Mouse (Mus musculus): ENCODE measurements at regions not wholly inside any gene's neighbourhood (a gene's known extent, or its start where the extent isn't known, plus 50 kb on each side); places are given as distances from the start of the nearest gene placed in this dataset.

DNA sequence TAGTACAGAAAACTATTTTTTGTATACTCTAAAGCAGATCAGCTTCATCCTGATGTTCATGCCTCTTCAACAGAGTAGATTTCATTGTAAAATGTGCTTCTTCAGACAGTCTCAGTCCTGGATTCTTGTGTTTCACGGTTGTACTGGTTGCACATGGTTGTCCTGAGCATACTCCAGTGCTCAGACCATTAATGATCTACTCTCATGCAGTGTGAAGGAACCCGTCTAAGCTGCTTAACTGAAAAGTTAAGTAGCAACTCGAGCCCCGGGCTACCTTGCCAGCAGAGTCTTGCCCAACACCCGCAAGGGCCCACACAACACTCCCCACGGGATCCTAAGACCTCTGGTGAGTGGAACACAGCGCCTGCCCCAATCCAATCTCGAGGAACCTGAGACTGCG is 380.3 kb upstream of the Fbxo33 start:
- DNase-seq (ENCODE audit: low read depth, low spot score): no peak

DNA sequence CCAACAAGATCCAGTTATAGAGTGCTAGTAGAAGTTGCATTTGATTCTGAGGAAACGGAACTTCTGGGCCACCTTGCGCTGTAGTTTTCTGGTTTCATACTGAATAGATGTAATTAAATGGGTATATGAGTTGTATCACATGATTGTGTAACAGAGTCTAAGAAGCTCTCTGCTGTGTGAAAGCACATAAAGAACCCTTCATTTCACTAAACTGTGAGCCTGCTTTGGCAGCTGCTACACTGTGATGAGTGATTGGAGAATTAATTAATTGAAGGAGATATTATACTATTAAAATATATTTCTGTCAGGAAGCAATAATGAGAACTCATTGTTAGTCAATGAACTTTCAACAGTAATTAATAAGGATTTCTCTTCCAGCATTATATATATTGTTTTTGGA is 369.8 kb upstream of the Fbxo33 start:
- no peak for DNase-seq (ENCODE audit: low read depth, low spot score)

DNA sequence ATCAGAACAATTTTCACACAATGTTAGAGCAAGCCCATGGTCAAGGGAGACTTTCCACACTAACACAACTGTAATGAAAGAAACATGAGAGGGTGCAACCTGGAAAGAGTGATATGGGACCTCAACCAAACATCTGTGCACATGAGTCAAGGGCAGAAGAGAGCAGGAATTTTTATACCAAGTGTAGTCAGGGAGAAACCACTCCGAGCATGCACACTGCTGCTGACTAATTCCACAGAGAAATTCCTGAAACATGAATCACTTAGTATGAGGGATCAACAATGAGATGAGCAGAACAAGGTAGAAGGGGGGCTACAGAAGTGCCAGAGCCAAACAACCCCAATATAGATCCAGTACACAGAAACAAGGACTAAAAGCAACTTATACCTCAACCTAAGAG is 363.1 kb upstream of the Fbxo33 start:
- DNase-seq (ENCODE audit: low read depth, low spot score): no peak

DNA sequence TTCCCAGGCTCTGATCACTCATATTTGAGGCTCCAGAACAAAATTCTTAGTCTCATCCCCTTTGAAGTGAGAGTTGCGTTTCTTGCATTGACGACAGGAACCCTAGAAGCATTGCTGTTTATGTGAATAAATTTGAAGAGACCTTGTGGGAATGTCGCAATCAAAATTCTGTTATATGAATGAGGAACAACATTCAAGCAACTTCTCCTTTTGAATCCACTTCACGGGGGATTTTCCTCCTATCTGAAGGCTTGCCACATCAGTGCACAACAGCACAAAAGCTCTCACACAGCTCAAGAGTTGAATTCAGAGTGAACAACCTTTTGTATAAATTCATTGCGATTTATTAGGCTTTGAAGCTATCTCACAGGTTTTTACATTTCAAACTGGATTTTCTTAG is 360.2 kb upstream of the Fbxo33 start:
- DNase-seq (ENCODE audit: low read depth, low spot score): no peak

DNA sequence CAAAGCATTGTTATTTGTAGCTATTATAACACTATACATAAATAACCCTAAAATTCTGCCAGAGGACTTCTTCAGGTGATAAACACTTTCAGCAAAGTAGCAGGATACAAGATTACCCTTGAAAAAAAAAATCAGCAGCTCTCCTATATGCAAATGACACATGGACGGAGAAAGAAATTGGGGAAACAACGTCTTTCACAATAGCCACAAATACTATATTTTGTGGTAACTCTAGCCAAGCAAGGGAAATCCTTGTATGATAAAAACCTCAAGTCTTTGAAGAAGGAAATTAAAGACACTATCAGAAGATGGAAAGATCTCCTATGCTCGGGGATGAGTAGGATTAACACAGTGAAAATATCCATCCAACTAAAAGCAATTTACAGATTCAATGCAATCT is 344.4 kb upstream of the Fbxo33 start:
- no peak for DNase-seq (ENCODE audit: low read depth, low spot score)

DNA sequence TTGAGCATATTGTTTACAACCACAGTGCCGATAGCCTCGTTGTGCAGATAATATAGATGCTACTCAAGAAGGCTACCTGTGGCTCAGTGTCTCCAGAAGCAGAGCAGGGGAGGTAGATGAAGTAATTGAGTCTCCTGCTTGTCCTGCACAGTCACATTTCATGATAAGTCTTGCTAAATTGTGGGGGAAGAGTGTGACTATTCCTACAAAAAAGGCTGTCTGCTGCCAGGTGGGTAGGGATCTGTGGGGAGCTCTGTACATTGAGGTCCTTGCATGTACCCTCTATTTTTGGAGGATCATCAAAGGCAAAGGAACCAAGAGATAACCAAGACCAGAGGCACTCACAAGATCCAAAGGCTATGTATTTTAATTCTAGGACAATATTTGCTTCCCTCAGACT is 320.3 kb upstream of the Fbxo33 start:
- no peak for DNase-seq (ENCODE audit: low read depth, low spot score)

DNA sequence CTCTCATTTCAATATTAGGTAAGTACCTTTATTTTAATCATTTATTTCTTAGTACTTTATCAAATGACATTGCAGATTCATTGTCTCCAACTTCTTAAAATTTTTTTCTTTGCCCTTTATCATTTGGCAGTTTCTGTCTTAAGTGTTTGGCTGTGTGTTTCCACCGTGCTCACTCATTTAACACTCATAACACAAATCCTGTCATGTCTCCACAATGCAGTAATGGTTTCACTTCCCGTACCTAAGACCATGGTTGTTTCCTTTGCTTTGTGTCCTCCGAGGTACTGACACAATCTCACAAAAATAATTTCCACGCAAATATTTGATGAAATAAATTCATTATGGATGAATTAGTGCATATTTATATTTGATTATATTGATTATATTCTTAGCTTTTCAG is 311.0 kb upstream of the Fbxo33 start:
- no peak for DNase-seq (ENCODE audit: low read depth, low spot score)

DNA sequence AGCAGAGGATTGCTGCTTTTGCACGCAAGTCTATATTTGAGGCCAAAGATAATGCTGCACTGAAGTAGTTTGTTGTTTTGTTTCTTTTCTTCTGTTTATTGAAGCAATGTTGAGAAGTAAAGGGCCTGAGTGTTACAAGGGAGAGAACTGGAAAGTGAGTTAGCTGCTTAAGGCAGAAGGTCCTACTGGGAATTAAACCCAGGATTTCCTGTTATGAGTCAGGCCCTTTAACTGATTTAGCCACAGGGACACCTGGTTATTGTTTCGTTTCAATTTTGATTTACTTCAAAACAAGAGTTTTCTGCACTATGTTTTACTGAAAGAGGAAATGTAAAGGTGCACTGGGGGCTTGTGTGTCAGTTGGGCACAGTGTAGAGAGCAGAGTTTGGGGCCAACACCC is 303.8 kb upstream of the Fbxo33 start:
- DNase-seq (ENCODE audit: low read depth, low spot score): no peak

DNA sequence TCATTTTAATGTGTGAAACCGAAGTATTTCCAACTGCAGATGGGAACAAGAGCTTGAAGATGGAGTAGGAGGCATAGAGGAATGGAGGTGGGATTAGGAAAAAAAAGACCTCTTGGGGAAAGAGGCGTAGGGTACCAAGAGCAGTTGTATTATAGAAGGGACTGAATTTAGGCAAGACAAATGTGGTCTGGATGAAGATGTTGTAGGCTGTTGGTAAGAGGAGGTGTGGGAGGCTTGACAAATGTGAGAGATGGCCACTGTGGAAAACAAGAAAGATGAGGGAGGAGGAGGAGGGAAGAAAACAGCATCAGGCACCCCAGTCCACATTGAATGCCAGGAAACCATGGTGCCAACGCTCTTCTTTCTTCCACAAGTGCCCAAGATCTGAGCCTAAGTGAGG is 302.4 kb upstream of the Fbxo33 start:
- no peak for DNase-seq (ENCODE audit: low read depth, low spot score)

DNA sequence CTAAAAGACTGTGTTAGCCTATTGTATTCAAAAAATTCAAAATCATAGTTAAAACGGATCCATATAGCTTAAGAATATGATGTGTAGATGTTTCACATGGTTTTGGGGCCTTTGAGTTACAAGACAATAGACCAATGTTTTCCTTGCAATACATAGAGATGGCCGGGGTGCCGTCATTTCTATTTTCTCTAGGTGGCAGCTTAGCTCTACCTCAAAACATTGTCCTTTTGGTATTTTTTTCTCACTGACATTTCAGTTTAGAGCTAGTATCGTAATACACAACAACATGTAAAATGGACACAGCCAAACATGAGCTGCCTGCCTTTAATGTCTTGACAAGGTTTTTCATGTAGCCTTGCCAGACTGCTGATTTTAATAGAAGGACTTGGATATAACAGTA is 290.3 kb upstream of the Fbxo33 start:
- DNase-seq (ENCODE audit: low read depth, low spot score): no peak

DNA sequence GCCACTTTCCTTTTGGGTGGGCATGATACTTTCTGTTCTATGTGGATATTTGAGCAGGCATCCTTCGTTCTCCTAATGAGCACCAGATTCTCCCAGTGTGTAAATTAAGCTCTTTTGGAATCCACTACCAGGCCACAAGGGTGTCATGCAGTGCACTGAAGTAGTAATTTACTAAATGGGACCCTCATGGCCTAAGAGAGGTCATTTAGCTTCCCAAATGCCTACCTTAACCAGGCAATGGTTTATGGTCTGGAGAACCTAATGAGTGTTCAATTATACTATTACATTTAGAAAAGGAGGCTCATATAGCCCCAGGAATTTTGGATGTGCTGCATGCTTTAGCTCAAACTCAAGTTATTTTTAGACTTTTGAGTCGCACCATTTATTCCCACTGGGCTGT is 289.6 kb upstream of the Fbxo33 start:
- no peak for DNase-seq (ENCODE audit: low read depth, low spot score)

DNA sequence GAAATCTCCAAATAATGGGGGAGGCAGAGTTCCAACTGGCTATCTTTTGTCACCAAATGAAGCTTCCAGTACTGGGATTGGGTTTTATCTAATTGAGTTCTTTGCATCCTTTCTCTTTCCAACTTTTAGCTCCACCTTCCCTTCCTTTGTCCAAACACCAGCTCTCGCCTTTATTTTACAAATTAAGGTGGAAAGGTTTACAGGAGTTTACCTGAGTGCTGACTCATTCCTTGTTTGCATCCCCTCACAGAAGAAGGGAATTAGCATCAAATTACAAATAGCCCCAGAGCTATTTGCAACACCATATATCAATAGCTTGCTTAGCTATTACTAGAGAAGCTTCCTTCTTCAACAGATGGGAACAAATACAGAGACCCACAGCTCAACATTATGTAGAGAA is 287.9 kb upstream of the Fbxo33 start:
- DNase-seq (ENCODE audit: low read depth, low spot score): peak; percentile 95

DNA sequence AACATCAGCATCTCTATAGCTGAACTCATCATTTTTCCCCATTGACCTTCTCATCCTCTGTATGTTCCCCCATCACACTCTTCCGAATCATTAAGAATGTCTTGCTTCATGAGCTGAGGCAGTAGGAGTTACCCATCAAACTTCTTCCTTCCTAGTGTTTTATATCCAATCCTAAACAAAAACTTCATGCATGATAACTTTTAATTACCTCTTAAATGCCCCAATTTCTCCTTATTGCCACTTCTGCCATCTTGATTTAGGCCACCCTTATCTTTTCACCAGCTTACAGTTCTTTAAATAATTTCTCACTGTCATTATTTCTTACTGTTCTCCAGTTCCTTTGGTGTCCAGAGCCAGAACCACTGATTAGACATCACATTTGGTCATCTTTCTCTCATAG is 277.9 kb upstream of the Fbxo33 start:
- no peak for DNase-seq (ENCODE audit: low read depth, low spot score)

DNA sequence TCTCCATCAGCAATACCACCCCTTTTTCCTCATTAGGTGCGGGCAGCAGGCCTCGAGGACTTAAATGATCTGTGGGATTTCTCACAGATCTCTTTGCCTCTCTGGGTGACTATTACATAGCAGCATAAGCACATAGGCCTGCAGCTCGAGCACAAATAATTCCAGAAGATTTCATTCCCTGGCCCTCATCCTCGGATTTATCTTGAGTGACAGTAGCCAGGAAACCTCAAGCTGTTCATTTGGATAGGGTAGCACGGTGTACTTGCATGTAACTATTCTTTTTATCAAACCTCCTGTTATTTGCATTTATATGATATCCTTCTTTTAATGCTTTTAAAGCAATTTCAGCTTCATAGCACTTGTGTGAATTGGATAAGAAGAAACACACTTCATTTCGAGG is 268.5 kb upstream of the Fbxo33 start:
- no peak for DNase-seq (ENCODE audit: low read depth, low spot score)

DNA sequence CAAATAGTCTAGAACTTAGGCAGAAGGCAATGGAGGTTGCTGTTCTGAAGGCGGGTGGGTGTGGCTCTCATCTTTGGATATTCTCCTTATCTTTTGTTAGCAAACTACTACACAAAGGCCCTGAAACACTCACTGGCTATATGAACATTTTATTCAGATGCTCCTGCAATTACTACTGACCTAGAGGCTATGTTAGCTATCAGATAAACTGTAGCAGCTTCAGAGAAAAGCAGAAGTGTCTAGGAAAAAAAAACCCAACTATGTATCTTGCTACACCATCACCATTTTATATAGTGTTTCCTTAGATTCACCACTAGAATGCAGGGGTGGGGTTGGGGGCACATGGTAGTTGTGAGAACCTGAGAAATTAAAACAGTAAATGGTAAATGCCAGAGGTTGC is 268.0 kb upstream of the Fbxo33 start:
- DNase-seq (ENCODE audit: low read depth, low spot score): no peak

DNA sequence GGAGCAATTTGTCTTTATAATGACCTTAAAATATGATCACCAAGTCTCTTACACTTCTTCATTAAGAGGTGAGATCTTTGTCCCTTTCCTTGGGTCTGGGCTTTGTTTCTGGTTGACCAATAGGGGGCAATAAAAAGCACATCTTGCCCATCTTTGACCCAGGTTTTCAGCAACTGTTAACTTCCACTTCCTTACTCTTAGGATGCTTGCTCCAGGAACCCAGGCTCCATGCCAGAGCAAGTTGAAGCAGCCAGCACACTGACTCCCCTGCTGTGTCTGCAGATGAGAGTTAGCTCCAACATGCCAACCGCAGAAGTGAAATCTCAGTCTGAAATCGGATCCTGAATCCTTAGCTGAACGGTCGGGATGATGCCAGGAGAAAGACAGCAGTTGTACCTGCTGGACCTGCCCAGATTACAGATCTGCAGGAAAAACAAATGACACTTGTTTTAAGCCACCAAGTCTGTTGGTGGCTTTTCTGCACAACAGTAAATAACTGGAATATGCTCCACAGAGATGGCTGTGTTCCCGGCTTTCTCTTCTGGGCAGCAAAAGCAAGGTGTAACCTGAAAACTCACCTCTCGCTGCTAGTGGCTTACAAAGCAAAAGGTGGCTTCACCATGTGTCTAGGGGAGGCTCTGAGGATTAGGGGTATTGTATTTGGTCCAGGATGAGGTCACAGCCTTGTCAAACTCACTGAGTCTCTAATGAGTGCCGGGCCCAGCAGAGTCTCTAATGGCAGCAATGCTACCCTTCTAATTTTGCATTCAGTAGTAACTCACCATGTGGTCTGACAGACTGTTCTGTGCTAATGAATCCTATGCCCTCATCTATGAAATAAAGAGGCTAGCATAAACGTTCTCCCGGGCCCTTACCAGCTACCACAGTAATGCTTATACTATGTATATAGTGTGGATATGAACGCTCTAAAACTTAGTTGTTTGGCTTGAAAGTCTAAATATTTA is 241.8 kb upstream of the Fbxo33 start:
- DNase-seq (ENCODE audit: low read depth, low spot score): peak; percentile 21

DNA sequence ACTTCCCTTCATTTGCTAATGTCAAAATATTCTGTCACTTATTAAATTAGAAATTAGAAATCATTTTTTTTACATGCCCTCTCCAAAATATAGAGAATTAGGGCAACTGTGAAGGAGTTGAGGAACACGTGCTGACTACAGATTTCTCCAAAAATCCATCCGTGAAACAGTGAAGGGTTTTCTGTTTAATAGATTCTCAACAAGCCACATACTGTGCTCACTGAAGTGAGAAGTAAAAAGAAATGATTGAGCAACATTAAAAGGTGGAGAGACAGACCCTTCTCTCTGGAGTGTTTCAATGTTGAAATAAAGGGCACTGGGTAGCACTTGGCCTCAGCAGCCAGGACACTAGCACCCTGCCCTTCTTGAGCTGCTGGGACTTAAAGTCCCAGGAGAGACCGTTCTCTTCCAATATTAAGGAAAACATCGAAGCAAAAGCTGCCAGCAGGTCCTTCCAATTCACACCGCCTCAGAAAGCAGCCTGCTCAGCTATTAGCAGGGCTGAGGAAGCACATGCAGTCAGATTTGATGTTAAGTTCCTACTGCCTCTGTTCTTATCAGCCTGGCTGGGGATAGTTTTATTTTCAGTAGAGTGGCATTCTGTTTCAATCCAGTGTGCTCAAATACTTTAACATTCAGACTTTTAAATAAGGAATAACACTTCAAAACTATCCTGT is 236.8 kb upstream of the Fbxo33 start:
- no peak for DNase-seq (ENCODE audit: low read depth, low spot score)

DNA sequence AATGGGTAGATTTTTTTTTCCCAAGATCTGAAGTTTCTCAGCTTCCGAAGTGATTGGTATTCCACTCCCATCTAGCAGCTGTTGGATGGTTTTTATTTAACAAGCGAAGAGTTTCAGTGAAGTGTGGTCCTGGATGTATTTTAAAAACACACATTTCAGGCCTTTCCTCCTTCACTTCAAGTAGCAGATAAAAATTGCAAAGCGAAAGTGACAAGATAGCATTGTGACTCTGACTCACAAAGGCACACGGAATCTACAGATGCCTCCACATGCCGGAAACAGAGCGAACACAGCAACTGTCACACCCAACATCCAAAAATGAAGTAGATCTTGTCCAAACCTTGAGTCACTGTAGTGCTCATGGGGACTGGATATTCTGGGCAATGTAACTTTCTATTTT is 195.5 kb upstream of the Fbxo33 start:
- DNase-seq (ENCODE audit: low read depth, low spot score): no peak

DNA sequence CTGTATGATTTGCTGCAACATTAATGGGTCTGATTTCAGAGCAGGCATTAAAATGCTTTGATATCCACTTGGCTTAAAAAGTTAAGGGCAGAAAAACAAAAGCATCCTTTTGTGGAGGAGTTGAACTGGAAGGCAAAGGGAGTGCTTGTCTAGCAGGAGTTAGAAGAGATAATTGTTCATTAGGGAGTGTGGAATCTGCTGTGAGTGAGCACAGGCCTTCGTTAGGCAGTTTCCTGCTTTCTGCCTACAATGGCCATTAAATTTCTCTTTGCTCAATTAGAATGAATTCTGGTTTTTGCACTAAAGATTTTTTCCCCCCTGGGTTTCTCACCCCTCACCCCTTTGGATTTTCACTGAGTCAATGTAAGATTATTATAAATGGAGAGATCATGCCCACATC is 192.0 kb upstream of the Fbxo33 start:
- no peak for DNase-seq (ENCODE audit: low read depth, low spot score)

DNA sequence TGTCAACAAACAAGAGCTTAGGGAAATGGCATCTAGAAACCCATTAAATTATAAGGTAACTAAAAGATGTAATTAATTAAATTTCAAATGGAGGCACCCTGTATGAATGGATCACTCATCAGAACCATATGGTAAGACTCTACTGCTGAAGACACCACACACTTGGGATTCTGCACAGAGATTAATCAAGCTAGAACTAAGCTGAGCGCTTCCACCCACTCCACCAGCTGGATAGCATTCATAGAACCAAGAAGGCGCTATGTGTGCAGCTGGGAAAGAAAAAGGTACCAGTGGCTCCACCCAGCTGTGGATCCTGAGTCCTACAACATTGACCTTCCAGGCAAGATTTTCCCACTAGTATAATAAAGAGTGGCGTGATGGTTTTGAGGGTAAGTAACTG is 171.6 kb upstream of the Fbxo33 start:
- DNase-seq (ENCODE audit: low read depth, low spot score): no peak

DNA sequence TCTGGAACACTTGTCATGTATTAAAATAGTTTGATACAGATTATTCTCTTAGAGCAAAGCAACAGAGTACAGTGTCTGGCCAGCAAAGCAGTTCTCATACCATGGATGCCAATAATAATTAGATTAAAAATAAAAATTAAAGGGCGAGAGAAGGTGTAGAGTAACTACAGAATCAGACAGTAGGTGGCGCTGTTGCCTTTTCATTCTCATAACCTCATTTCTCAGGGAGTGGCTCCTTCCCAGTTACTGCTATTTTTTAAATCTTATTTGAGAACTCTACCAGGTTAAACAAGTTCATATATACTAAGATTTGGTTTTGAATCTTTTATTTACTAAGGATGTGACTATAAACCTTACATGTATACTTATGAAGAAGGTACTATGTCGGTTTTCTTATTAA is 163.3 kb upstream of the Fbxo33 start:
- DNase-seq (ENCODE audit: low read depth, low spot score): peak; percentile 42

DNA sequence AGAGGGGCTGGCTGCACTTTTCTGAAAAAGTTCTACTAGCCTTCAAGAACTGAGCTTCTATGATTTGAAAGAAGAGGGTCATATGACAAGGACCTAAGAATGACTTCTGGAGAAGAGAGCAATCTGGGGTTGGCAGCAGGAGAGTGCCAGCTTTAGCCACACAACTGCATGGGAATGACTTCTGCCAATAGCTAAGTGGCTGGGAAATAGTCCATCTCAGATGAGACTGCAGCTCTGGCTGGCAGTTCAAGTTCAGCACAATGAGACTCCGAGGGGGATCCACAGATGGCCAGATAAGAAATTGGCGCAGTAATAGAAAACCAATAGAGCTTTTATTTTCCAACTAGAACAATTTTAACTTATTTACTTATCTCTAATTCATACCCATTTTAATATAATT is 122.1 kb upstream of the Fbxo33 start:
- DNase-seq (ENCODE audit: low read depth, low spot score): no peak

DNA sequence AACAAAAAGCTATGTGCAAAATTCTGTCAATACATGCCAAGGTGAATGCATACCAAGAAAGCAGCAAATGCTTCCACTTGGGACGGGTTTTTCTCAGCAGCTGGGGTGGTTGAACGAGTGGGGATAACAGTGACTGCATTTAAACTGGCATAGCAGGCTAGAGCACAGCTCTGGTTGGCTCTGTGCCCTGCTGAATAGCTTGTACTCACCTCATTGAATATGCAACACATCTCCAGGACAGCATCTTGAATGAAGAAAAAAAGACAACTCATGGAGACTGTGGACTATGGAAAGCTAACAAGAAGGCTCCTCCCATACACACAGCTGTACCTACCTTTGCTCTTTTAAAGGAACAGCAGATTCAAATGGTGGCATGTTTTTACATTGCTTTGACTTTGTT is 111.2 kb upstream of the Fbxo33 start:
- DNase-seq (ENCODE audit: low read depth, low spot score): no peak

All from R1 (cell line).